Mouse (Mus musculus): ENCODE results near the gene Lfng.
A peak's percentile ranks its signal among the peaks of the same experiment; 100 is the strongest.

Lfng gene

GRCm38 (mm10) chr5:140594846-140595245, 12.3 kb upstream of the Lfng start:
- DNase-seq, result no peak

DNA sequence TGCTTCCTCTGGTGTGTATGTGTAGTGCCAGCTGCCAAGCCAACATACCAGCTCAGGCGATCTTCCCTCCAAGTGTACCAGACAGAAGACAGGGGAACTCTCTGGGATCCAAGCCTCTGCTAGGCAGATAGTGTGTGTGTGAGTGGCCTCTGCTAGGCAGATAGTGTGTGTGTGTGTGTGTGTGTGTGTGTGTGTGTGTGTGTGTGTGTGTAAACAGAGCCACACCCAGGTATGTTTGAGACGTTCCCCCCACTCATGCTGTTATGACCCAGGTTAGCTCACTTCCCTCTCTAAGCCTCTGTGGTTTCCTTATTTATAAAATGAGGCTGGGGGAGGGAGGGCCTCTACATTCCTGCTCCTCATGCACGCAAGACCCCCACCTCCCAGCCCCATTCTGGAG, 10.7 kb upstream of the Lfng start:
- no peak for DNase-seq

DNA sequence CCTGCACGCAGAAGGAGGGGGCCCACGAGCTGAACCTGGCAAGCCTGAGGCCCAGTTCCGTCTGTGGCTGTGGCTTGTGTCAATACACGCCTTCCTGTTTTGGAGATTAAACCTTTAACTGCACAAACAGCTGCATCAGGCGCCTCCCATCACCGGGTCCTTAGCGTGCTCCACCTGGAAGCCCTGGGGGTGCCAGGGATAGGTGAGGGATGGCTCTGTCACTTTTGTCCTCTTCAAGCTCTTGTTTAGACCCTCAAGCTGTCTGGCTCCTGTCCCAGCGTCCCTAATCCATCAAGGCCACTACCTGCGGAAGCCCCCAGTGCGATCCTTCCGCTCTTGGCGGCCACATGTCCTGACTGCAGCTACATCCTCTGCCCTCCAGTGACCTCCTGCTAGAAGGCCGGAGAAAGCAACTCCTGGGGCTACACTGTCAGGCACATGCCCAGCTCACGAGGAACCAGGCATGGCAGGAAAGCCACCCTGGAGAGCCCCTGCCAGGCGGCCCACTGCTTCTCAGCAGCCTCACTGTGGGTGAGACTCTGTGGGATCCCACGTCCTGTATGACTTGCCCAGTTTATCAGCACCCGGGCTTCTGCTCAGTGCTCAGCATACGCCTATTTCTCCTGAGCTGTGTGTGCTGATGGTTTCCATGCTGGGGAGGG, 10.1 kb upstream of the Lfng start:
- DNase-seq, result peak; percentile 78

- DNase-seq, result no peak
Observed at GRCm38 (mm10) chr5:140597787-140598186, 9.3 kb upstream of the Lfng start.

- no peak for DNase-seq
Observed at GRCm38 (mm10) chr5:140599939-140600338, 7.2 kb upstream of the Lfng start.

GRCm38 (mm10) chr5:140601712-140602111, 5.4 kb upstream of the Lfng start:
- DNase-seq, result no peak

GRCm38 (mm10) chr5:140602540-140602939, 4.6 kb upstream of the Lfng start:
- no peak for DNase-seq

DNA sequence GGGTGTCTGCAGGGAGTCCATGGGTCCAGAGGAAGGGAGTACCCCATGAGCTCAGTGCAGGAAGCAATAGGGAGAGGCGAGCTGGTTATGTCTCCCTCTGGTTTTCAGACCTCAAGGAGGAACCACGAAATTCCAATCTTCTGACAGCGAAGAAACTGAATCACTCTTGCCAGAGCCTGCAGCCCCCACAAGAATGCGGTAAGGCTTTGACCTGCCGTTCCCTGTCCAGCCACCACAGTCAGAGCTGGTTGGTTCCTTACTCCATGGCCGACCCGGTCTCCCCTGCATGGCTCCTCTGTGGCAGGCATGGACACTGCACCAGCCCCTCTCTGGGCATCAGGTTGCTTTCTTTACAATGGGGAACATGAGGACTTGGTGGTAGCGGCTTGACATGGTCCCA, 2.7 kb upstream of the Lfng start:
- peak; percentile 26 for DNase-seq

GRCm38 (mm10) chr5:140605228-140605627, 1.9 kb upstream of the Lfng start:
- DNase-seq, result no peak

DNA sequence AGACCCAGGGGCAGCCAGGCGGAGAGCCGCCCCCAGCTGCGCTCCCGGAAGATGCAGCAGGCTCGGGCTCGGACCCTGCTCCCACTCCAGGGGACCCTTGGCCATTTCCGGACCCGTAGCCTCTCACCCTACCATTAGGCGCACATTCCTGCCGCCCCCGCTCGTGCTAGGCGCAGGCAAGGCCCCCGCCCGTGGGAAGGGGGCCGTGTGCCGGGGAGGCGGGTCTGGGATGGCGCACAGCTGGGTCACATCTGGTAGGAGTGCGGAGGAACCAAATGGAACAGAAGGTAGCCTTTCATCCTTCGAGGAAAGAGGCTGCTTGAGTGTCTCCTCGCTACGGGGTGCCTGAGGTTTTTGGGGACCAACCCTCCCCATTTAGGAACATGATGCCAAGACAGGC, 734 bp upstream of the Lfng start:
- DNase-seq, result peak; percentile 76

- DNase-seq, result peak; percentile 41
Observed at GRCm38 (mm10) chr5:140607836-140608633, 915 bp downstream of the Lfng start.

- DNase-seq, result peak; percentile 49
Observed at GRCm38 (mm10) chr5:140608634-140609015, 1.5 kb downstream of the Lfng start.

DNA sequence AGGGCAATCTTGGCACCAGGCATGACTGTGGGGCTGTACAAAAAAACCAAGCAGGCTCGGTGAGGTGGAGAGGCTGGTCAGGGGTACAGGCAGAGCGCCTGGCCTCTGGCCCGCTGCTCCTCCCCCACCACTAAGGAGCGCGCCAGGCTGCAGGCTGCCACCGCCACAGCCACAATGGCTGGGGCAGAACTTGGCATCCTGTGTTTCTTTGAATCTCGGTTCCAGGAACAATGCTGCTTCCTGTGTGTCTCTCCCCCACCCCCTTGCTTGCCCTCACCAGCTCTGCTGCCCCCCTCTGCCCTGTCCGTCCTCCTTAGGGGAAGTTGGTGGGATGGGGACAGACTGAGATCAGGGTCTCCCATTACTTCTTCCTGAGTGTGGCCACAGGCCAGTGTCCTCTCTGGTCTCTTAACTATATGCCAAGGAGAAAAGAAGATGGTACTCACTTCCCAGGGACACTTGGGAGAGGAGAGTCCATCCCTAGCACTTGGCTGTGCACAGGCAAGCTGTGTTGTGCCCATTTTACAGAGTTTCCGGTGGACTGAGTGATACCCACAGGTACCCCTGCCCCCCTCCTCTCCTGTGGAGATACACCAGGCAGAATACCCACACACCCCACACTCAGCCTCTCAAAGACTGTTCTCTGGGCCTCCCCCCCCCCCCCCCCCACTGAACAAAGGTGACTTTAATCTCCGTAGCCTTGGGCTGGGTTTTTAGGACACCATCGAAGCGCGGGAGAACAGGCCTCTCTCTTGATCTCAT, 2.6 kb downstream of the Lfng start:
- DNase-seq, result peak; percentile 72

DNA sequence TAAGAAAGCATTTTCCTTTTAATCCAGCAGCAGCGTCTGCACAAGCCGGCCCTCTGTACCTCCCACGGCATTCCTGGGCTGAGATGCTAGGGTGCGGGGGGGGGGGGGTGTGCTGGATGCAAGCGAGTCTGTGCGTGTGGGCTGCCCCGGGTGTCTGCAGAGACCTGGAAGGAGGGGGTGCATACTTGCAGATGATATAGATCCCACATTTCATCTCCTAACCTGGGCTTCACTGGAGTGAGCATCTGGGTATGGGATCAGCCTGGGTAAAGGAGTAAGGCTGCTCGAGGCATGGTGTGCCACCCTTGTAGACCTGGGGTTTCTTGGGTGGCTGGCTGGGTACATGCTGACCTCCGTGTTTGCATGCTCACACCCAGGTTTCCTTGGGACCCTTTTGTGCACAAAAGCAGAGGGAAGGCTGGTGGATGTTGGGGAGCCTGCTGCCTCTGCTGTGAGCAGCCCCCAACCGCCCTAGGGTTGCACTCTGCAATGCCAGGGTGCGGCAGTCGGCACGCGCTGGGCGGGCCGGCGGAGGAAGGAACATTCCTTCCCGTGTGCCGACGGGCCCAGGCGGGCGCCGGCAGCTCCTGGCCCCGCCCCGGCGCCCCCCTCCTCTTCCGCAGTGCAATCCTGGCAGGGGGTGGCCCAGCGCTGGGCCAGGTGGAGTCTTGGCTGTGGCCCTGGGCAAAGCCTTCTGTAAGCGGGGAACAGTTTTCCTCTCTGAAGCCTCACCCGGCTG, 3.3 kb downstream of the Lfng start:
- DNase-seq, result peak; percentile 80

- peak; percentile 88 for DNase-seq
Observed at GRCm38 (mm10) chr5:140611021-140611583, 4.0 kb downstream of the Lfng start.

DNA sequence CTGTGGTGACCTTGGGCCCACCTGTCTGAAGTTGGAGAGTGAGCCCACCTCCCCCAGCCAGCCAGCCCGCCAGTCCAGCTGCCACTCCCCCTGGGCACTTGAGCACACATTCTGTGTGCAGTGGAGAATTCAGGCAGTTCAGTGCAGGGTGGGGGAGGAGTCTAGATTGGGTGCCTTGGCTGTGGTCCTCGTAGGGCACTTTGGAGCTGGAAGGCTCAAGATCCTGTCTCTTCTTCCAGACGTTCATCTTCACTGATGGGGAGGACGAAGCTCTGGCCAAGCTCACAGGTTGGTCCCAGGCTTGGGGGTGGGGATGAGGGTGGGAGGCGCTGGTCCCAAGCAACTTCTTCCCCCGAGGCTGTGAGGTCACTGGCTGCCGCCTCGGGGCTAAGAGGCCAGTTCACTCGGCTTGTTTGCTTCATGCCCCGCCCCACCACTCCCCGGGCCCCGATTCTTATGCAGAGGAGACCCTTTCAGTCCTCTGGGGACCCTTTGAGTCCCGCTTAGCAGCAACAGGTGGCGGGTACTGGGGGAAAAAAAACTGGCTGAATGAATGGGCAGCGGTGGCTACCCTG, 4.6 kb downstream of the Lfng start:
- DNase-seq, result peak; percentile 22

GRCm38 (mm10) chr5:140612191-140612590, 5.1 kb downstream of the Lfng start:
- DNase-seq, result peak; percentile 25

- no peak for DNase-seq
Observed at GRCm38 (mm10) chr5:140614141-140614540, 7.0 kb downstream of the Lfng start.

DNA sequence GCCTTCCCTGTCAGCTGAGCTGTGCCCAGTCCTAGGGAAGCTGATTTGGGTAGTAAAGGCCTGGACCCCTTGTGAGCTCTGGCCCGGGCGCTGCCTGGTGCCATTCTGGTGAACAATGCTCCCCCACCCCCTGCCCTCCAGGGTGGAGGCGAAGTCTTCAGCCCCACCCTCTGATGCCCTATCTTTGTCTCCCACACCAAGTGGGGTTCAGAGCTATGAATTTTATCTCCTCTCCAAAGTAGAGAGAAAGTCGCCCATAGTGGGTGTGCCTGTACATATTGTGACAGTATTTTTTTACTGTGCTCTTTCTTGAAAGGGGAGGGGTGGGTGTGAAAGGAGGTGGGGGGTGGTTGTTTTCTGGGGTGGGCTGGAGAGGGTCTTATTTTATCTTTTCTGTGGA, 7.7 kb downstream of the Lfng start:
- DNase-seq, result no peak

- no peak for DNase-seq
Observed at GRCm38 (mm10) chr5:140615321-140616109, 8.4 kb downstream of the Lfng start.

GRCm38 (mm10) chr5:140616110-140616503, 9.0 kb downstream of the Lfng start:
- no peak for DNase-seq
